Mouse (Mus musculus) liver, adult 2 months (tissue): ENCODE data around the gene Ms4a10.

Experiments used
- CTCF ChIP-seq: fragments of 200-500 bp; IDR thresholded peaks from 2 replicates; pipeline ENCODE4 v1.5.1; 2011; ENCODE audit warnings: low read depth, low read length, control low read depth
- POLR2A ChIP-seq: fragments of 200-500 bp; IDR thresholded peaks from 2 replicates; pipeline ENCODE4 v1.6.1; 2011; ENCODE audit warnings: low read length, control low read depth; ENCODE audit not compliant: insufficient read depth; ENCODE audit errors: extremely low read depth

DNA sequence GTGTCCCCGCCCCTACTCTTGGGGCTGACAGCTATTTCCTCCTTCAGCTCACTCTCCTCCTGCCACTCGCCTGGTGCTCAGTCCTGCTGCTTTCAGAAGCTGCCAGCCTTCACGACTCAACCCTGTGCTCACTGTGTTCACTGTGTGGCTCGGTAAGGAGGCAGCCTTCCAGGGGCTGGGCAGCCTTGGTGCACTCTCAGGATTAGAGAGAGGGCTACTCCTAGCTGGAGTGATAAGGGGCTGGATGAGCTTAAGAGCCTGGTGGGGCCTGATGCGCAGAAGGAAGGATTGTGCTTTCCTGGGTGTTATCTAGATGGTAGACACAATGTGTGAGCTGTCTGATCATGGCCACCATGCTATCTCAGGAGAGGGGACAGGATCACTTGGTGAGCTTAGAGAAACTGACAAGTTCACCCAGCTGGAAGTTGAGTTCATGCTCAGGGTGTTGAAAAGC, 37.3 kb downstream of the Ms4a10 start, which contains the start of gene Ptgdr2:
- TF ChIP-seq CTCF (no peak), POLR2A (no peak)
